Mouse (Mus musculus) liver, postnatal 0 days (tissue): ENCODE data around the gene Ccdc138.

Experiments
- CTCF ChIP-seq: sonication (generic); IDR thresholded peaks from 2 replicates; pipeline ENCODE4 v1.5.1; 2016; ENCODE audit warnings: antibody characterized with exemption, low read depth
- EP300 ChIP-seq: IDR thresholded peaks from 2 replicates; pipeline ENCODE4 v1.6.1; 2016; ENCODE audit warnings: antibody characterized with exemption, low read depth, mild to moderate bottlenecking

DNA sequence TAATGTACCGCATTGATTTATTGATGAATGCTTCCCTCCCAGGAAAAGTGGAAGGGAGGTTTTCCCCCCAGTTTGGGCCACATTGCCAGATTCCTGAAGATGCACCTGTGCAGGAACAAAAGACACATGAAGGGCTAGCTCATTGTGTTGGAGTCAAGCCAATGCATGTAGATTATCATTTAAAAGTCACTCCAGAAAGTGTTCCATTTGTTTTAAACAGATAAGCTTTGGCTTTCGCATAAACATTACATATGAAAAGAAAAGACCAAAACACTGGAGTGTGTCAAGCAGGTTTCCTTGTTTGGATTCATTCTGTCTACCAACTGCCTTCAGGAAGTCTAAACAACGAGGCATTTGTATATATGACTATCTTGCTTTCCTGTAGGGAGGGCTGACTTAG lies 96.7 kb downstream of the Ccdc138 start:
- TF ChIP-seq CTCF (no peak), EP300 (no peak)
